Mouse (Mus musculus): ENCODE measurements around the gene Bet1l. TPM values are rescaled to one million over a fixed set of nuclear protein-coding genes. Genes with fewer than 3 reads are reported as not detected.

Gene Bet1l
- polyA plus RNA-seq, 2 experiments = 11.6 to 20.6 TPM

DNA sequence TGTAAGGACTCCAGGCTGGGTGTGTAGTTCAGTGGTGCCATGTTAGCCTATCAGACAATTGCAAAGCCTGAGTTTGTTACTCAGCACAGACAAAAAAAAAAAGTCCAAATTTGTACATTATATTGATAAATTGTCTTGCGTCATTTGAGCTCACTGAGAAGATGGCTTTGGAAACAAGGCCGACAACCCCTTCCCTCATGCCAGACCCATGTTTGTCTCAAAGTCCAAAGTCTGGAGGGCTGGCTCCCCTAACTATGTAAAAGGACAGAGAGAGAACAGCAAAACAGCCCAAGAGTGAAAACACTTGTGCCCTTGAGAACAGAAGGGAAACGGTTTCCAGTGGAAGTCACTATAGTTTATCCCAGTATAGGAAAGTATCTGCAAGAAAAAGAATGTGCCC is 23.0 kb upstream of the Bet1l start:
- H3K4me3 ChIP-seq (ENCODE audit: insufficient read depth in 1 of 2, low read depth in 2 of 2, low read length in 2 of 2) = peak overlapping the region in 1 of 2 experiments; percentile 93; a peak in 2 of 4 replicates
- H3K27me3 ChIP-seq (ENCODE audit: control insufficient read depth, insufficient read depth, low read length) = no peaks in the 10 kb centered on the region
- no peaks in the 10 kb centered on the region for H3K9me3 ChIP-seq (ENCODE audit: control insufficient read depth, low read length)
- H3K36me3 ChIP-seq (replicated peaks; ENCODE audit: control insufficient read depth, insufficient read depth, low read depth) = peaks cover 15% of the 10 kb centered on the region
- peak overlapping the region; percentile 48 for H3K27ac ChIP-seq
- H3K9ac ChIP-seq (replicated peaks) = peak overlapping the region; percentile 28
- WGBS (ENCODE audit: insufficient replicate concordance) = 52% methylated on average over 3 of the region's 3 CpGs
- H3K4me1 ChIP-seq (replicated peaks; ENCODE audit: control insufficient read depth in 2 of 2, insufficient read depth in 2 of 2, low read length in 1 of 2) = peaks cover 27 to 29% of the 10 kb centered on the region in 2 experiments
- DNase-seq (ENCODE audit: low read depth in 3 of 3, low spot score in 3 of 3) (peak in 1 of 3 experiments; percentile 10), ATAC-seq (ENCODE audit: insufficient read depth) (no peak)
- TF ChIP-seq CTCF (IDR thresholded peaks at IDR 0.05; ENCODE audit: low read depth) (no peak), EP300 (IDR thresholded peaks at IDR 0.05; ENCODE audit: low read depth) (no peak)
- peak overlapping the region; percentile 92 for H3K4me2 ChIP-seq (ENCODE audit: low read depth)

DNA sequence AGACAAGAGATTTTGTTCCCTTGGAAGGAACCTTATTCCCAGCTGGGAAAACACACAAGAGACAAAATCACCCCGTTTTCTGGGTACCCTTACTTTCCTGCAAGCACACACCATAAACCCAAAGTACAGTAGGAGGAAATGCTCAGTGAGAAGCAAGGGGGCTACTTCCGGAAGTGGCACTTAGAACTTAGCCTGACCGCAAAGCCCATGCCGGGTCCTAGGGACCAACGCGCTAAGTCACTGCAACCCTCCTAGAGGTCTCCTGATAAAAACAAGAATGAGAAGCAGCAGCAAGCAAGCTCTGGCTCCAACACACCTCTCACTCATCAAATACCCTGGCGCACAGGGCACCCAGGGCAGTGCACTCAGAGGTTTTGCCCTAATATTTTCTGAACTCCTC is 22.0 kb upstream of the Bet1l start:
- peaks cover 12% of the 10 kb centered on the region; the same call in 1 of the 2 replicates for H3K36me3 ChIP-seq (replicated peaks; ENCODE audit: control insufficient read depth, insufficient read depth, low read depth)
- H3K27ac ChIP-seq = no peak overlapping the region; the same call in 1 of the 2 replicates
- ATAC-seq (ENCODE audit: insufficient read depth) (no peak), DNase-seq (ENCODE audit: low read depth in 3 of 3, low spot score in 3 of 3) (no peak)
- H3K4me1 ChIP-seq (replicated peaks; ENCODE audit: control insufficient read depth in 2 of 2, insufficient read depth in 2 of 2, low read length in 1 of 2) = peaks cover 27 to 31% of the 10 kb centered on the region in 2 experiments
- H3K4me2 ChIP-seq (ENCODE audit: low read depth) = peak overlapping the region; percentile 92
- no peaks in the 10 kb centered on the region for H3K27me3 ChIP-seq (ENCODE audit: control insufficient read depth, insufficient read depth, low read length)
- no peak for TF ChIP-seq CTCF (IDR thresholded peaks at IDR 0.05; ENCODE audit: low read depth)
- no peak for TF ChIP-seq EP300 (IDR thresholded peaks at IDR 0.05; ENCODE audit: low read depth)
- H3K9me3 ChIP-seq (ENCODE audit: control insufficient read depth, low read length) = no peaks in the 10 kb centered on the region
- 25% methylated on average over 7 of the region's 7 CpGs for WGBS (ENCODE audit: insufficient replicate concordance)
- peak overlapping the region; percentile 7; the same call in 1 of the 2 replicates for H3K9ac ChIP-seq (replicated peaks)
- H3K4me3 ChIP-seq (ENCODE audit: insufficient read depth in 1 of 2, low read depth in 2 of 2, low read length in 2 of 2) = no peak overlapping the region

DNA sequence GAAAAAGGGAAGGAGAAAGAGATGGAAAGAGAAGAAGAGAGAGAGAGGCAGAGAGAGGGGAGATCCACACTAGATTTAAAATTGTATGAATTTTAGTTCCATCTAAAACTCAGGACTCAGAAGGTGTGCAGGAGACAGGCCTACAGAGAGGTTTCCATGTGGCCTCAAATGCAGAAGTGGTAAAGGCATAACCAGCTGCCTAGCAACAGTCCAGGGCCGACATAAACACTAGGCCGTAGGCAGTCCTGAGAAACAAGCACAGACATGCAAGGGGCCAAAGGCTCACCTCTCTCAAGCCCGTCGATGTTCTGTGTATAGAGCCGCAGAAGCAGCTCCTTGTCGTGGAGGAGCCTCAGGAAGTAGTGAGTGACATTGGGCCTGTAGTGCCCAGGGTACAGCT is 20.0 kb upstream of the Bet1l start:
- H3K27ac ChIP-seq = no peak overlapping the region
- H3K4me2 ChIP-seq (ENCODE audit: low read depth) = no peak overlapping the region
- no peaks in the 10 kb centered on the region for H3K9me3 ChIP-seq (ENCODE audit: control insufficient read depth, low read length)
- ATAC-seq (ENCODE audit: insufficient read depth) (no peak), DNase-seq (ENCODE audit: low read depth in 3 of 3, low spot score in 3 of 3) (no peak)
- no peaks in the 10 kb centered on the region for H3K27me3 ChIP-seq (ENCODE audit: control insufficient read depth, insufficient read depth, low read length)
- H3K36me3 ChIP-seq (replicated peaks; ENCODE audit: control insufficient read depth, insufficient read depth, low read depth) = peaks cover 9% of the 10 kb centered on the region; the same call in 1 of the 2 replicates
- peaks cover 19 to 26% of the 10 kb centered on the region in 2 experiments for H3K4me1 ChIP-seq (replicated peaks; ENCODE audit: control insufficient read depth in 2 of 2, insufficient read depth in 2 of 2, low read length in 1 of 2)
- TF ChIP-seq EP300 (IDR thresholded peaks at IDR 0.05; ENCODE audit: low read depth) (no peak), CTCF (IDR thresholded peaks at IDR 0.05; ENCODE audit: low read depth) (no peak)
- H3K4me3 ChIP-seq (ENCODE audit: insufficient read depth in 1 of 2, low read depth in 2 of 2, low read length in 2 of 2) = no peak overlapping the region
- H3K9ac ChIP-seq (replicated peaks) = no peak overlapping the region
- WGBS (ENCODE audit: insufficient replicate concordance) = 62% methylated on average over 6 of the region's 6 CpGs

DNA sequence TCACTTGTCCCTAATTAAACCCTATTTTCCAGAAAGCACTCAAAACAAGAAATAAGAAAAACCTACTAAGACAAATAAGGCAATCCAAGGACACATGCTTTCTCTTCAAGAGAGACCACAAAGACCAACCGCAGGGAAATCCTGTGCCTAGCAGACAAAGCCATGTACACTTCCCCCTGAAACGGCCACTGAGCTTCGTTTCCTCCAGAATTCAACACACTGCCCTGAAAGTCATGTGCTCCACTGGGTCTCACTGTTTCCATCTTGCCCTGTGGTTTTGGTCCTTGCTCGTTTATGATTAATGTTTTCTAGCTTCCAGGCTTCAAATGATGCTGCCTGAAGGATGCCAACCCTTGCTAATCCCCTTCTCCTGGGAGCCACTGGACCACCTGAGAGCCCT is 16.8 kb upstream of the Bet1l start:
- peaks cover 9% of the 10 kb centered on the region; the same call in 1 of the 2 replicates for H3K36me3 ChIP-seq (replicated peaks; ENCODE audit: control insufficient read depth, insufficient read depth, low read depth)
- no peak overlapping the region for H3K4me3 ChIP-seq (ENCODE audit: insufficient read depth in 1 of 2, low read depth in 2 of 2, low read length in 2 of 2)
- H3K27ac ChIP-seq = no peak overlapping the region
- WGBS (ENCODE audit: insufficient replicate concordance) = 23% methylated on average over 4 of the region's 4 CpGs
- peaks cover under 1 to 9% of the 10 kb centered on the region in 2 experiments; a peak in 3 of 4 replicates for H3K4me1 ChIP-seq (replicated peaks; ENCODE audit: control insufficient read depth in 2 of 2, insufficient read depth in 2 of 2, low read length in 1 of 2)
- no peaks in the 10 kb centered on the region for H3K27me3 ChIP-seq (ENCODE audit: control insufficient read depth, insufficient read depth, low read length)
- no peak for ATAC-seq (ENCODE audit: insufficient read depth)
- no peaks in the 10 kb centered on the region for H3K9me3 ChIP-seq (ENCODE audit: control insufficient read depth, low read length)
- DNase-seq (ENCODE audit: low read depth in 3 of 3, low spot score in 3 of 3) = no peak
- no peak overlapping the region for H3K4me2 ChIP-seq (ENCODE audit: low read depth)
- no peak overlapping the region for H3K9ac ChIP-seq (replicated peaks)
- TF ChIP-seq EP300 (IDR thresholded peaks at IDR 0.05; ENCODE audit: low read depth) (no peak), CTCF (IDR thresholded peaks at IDR 0.05; ENCODE audit: low read depth) (no peak)

DNA sequence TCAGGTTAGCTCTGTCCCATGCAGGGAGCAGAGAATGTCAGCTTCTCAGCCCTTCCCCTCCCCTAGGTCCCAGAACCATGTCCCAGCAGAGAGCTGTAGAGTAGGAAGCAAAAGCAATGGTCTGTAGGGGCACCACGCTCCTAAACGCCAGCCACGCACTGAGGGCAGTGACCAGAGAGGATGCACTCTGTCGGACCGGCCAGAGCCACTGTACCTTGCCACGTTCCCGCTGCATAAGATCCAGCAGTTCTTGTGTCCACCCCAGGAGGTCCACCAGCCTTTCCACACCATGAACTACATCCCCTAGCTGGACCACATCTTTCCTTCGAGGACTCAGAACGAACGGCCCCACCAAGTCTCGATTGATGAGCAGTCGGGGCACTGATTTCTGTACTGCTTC is 7.4 kb upstream of the Bet1l start:
- H3K9me3 ChIP-seq (ENCODE audit: control insufficient read depth, low read length) = no peaks in the 10 kb centered on the region
- H3K36me3 ChIP-seq (replicated peaks; ENCODE audit: control insufficient read depth, insufficient read depth, low read depth) = peaks cover 18% of the 10 kb centered on the region
- 84% methylated on average over 12 of the region's 12 CpGs for WGBS (ENCODE audit: insufficient replicate concordance)
- no peak overlapping the region for H3K27ac ChIP-seq
- no peak overlapping the region for H3K9ac ChIP-seq (replicated peaks)
- no peak overlapping the region for H3K4me3 ChIP-seq (ENCODE audit: insufficient read depth in 1 of 2, low read depth in 2 of 2, low read length in 2 of 2)
- TF ChIP-seq CTCF (IDR thresholded peaks at IDR 0.05; ENCODE audit: low read depth) (no peak), EP300 (IDR thresholded peaks at IDR 0.05; ENCODE audit: low read depth) (no peak)
- DNase-seq (ENCODE audit: low read depth in 3 of 3, low spot score in 3 of 3) = no peak
- H3K27me3 ChIP-seq (ENCODE audit: control insufficient read depth, insufficient read depth, low read length) = no peaks in the 10 kb centered on the region
- no peaks in the 10 kb centered on the region for H3K4me1 ChIP-seq (replicated peaks; ENCODE audit: control insufficient read depth in 2 of 2, insufficient read depth in 2 of 2, low read length in 1 of 2)
- no peak overlapping the region for H3K4me2 ChIP-seq (ENCODE audit: low read depth)
- no peak for ATAC-seq (ENCODE audit: insufficient read depth)
